Mouse (Mus musculus) CD4-positive, CD25-positive, alpha-beta regulatory T cell, adult 4 months (primary cell): ENCODE data around the gene Fgd2. TPM values are rescaled to one million over a fixed set of nuclear protein-coding genes. Genes with fewer than 3 reads are reported as not detected.
A peak's percentile ranks its signal among the peaks of the same experiment; 100 is the strongest.
"Not testable (repeated sequence)": the region's sequence is repeated elsewhere in the genome, so short reads cannot be mapped to it uniquely, and the experiment has no call there.

Experiments used
- ATAC-seq: one replicate; pipeline ENCODE4 v1.8.0; 2017
- polyA plus RNA-seq, 2 experiments: library from polyadenylated mRNA; unstranded; fragments of 100-300 nt; shearing (Covaris generic); gene quantifications; one replicate each; pipeline ENCODE4 v1.2.1; 2017

The Fgd2 gene
- polyA plus RNA-seq, 2 experiments from 2014 or later: 0.65 to 9.4 TPM

DNA sequence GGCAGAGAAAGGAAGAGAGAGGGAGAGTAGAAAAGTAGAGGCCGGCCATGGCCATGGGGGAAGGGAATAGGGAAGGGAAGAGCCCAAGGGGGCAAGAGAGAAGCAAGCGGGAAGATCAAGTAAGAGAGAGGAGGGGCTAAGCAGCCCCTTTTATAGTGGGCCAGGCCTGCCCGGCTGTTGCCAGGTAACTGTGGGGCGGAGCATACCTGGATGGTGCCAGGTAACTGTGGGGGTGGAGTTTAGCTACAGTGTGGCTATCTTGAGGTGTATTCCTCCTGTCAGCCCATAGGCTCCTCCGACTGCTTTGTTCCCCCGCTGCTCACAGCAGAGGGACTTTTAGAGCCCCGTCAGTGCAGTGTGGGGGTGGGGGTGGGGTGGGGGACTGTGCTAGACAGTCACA lies 8.0 kb downstream of the Fgd2 start:
- ATAC-seq: no peak

DNA sequence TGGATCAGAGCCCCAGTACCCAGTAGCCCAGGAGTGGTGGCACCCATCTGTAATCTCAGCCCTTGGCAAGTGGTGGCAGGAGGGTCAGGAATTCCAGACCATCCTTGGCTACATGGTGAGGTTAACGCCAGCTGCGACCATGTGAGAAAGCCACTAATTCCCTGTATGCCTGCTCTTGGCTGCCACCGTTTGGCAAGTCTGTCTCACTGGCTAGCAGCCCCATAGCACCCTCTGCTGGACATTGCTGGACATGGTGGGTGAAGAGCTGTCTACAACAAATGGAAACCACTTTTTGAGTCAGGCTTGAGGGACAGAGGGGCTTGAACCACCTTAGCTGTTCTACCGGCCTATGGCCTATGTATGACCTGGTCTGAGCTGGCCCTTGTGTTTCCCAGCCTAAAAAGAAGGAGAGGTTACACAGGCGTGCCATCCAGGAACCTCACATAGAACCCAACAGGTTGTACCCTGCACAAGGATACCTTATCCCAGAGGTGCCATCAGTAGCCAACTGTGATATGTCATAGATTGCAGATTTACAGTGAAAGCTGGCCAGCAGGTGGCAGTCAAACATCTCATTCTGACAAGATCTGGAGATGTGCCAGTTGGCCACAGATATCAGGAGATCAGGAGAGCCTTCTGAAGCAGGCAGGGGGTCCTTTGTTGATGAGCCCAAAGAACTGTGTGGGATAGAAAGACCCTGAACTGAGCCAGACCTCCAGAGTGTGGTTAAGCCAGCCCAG lies 10.4 kb downstream of the Fgd2 start:
- peak; percentile 84 for ATAC-seq

DNA sequence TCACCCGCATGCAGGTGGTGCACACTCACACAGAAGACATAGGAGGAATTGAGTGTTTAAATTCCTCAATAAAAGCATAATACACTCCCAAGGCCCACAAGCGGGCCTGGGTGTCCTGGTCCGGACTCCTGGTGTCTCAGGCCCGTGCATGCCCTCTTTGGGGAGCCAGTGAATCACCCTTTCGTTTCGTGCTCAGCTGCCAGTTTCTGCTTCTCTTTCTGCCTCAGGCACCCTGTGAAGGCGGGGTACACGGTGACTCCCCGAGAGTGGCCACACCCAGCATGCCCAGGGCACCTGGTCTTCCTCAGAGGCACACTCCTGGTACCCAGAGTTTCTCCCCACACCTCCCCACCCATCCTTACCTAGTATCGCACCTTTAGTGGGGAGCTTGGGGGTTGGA lies 15.2 kb downstream of the Fgd2 start:
- ATAC-seq: no peak

DNA sequence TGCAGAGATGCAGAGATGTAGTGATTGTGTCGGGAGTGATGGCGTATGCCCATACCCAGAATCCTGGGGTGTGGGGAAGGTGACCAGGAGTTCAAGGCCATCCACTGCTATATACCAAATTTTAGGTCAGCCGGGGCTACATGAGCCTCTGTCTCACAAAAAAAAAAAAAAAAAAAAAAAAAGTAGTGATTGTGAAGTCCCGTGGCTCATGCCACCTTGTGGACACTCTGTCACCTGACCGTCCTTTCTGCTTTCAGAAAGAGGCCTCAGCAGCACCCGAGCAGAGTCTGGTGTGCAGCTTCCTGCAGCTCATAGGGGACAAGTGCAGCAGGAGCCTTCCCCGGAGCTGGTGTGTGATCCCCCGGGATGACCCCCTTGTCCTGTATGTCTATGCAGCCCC lies 17.3 kb downstream of the Fgd2 start:
- ATAC-seq: no peak

DNA sequence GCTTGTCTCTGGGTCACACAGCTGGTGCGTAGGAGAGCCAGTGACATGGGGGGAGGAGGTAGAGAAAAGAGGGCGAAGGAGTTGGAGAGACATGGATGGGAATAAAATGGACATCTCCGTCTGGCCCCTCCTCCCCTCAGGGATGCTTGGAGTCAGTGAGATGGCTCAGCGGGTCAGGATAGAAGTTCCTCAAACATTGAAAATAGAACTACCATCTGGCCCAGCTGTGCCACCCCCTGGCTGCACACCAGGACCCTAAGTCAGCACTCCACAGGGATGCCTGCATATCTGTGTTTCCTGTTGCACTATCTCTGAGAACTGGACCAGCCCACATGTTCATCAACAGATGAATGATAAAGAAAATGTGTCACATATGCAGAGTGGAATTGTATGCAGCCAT lies 19.5 kb downstream of the Fgd2 start:
- ATAC-seq: no peak

DNA sequence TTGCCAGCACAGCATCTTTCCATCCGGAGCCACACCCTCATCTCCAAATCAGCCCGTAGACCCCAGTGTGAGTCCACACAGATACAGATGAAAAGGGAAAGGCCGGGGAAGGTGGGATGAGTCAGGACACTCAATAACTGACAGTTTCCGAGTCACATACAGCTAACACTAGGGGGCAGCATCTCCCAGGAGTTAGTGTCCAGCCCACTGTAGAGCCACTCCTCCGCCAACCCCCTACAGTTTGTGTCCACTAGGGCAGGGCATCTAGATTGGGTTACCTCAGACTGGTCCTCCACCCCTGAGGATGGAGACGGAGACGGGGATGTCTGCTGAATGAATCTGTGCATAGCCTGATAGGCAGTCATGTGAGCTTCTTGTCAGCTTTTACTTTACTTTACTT lies 20.8 kb downstream of the Fgd2 start:
- ATAC-seq: peak; percentile 85

DNA sequence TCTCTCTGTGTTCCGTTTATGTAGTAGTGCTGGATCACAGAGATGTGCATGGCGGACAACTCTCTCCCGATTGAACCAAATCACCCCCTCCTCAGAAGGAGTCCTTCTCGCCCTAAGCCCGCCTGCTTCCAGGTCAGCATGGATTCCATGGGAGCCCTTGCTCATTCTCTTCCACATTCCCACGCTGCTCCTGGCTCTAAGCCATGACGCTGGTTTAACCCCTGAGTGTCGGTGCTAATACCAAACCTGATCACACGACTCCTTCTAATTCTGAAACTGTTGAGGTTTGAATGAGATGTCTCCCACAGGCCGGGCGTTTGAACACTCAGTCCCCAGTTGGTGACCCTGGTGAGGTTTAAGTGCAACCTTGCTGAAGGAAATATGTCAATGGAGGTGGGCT lies 21.7 kb downstream of the Fgd2 start:
- no peak for ATAC-seq

DNA sequence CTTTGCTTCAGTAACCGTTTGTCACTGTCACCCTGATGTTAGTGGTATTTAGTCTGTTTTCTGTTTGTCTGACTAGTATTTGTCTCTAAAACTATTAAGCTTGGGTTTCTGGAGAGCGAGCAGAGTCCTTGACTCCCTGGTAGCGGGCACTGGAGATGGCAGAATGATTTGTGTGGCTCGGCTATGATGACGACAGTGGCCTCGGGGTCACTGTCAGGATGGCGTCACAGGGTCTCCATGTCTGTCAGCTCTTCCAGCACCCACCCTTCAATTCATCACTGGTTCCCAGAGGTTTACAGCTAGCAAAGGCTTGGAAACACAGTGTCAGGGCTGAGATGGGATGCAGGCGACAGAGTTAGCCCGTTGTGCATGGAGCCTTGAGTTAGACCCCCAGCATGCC lies 23.2 kb downstream of the Fgd2 start:
- no peak for ATAC-seq

DNA sequence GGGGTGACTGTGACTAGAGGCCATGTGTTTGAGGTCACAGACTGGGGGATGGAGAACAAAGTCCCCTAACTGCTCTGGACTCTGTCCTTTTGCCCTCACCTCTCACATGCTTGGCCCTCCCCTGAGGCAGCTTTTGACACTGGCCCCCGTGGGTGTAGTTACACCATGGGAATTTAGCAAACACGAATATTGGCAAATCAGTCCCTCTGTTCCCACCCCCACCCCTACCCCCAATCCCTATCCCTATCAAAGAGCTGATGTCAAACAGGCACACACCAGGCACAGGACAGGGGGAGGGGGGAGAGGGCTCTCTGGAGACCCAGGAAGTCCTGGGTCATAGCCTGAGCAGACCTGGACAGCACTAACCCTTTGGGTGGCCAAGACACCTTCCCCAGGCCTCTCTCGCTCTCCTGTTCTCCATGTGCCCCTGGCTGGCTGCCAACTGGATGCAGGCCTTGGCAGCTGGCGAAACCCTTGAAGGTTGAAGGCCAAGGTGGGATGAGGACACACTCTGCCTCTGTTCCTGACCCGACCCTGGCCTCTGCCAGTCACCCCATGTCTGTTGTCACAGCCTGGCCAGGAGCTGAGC lies 24.2 kb downstream of the Fgd2 start:
- ATAC-seq: no peak

DNA sequence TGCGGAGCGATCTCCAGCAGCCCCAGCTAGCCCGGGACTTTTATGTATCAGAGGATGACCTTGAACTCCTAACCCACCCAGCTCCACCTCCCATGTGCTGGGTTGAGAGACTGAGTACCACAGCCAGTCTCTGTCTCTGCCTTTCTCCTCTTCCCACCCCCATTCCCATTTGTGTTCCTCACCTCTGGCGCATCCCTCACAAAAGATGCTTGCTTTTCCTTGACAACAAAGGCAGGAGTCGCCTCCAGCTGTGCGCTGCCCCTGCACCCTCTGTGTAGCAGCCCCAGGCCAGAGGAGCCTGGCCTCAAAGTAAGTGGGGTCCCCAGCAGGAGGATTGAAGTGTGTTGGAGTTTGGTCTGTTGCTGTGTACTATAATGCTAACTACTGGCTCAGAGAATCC lies 25.0 kb downstream of the Fgd2 start:
- no peak for ATAC-seq

DNA sequence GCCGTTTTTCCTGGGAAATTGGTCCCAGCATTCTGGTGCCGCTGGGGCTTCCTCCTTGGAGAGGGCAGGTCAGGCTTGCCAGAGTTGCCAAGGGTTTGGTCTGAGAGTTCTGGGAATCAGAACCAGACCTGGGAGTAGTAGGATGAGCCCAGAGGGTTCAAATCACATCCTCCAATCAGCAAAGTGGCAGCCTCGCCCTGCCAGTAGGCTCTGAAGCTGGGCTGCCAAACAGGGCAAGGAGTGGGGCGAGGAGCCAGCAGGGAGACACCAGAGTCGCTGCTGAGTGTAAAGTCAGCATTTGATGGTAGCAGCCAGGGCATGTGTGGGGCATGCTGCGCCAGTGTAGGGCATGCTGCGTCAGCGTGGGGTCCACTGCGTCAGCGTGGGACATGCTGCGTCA lies 28.3 kb downstream of the Fgd2 start:
- ATAC-seq: no peak

DNA sequence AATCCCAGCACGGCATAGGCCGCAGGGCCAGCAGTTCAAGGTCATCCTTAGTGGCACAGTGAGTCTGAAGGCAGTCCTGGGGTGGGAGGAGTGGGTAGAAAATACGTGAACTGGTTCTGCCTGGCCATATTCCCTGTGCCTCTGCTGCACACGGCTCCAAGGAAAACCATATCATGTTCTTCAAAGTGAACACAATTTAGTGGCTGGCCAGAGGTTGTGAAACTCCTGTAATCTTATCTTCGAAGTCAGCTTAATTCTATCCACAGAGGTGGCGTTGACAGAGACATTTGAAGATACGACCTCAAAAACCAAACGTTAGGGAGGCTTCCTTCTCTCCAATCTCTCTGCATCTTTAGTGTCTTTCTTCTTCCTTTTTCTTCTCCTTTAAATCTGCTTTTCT lies 30.6 kb downstream of the Fgd2 start:
- ATAC-seq: no peak

DNA sequence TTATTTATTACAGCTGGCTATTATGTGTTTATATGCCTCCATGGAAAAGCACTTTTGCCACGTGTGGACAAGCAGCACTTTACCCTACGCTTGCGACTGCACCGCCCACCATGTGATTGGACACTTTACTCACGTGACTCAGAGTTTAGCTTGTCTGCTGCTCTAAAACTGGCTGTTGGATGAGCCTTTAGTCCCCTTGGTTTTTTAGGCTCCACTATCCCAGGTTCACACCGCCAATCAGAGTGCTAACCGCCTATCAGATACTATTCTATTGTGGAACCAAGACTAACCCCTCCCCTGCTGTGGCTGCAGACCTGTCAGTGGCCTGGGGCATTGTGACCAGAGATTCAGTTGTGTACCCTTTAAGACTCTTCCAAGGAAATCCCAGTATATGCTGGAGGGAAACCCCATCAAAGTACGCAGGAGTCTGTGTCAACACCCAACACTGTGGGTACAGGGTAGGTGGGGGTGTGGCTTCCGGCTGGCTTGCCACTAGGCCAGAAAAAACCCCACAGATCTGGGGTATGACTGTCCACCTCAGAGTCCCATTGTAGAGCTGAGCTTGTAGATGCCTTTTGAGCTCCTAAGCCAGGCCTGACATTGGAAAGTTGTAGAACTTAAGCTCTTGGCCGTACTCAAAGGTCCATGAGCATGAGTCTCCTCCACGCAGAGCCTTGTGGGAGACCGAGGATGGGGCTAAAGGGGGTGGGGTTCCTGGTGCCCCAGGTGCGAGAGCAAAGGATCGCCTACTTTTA lies 32.8 kb downstream of the Fgd2 start:
- peak; percentile 63 for ATAC-seq

DNA sequence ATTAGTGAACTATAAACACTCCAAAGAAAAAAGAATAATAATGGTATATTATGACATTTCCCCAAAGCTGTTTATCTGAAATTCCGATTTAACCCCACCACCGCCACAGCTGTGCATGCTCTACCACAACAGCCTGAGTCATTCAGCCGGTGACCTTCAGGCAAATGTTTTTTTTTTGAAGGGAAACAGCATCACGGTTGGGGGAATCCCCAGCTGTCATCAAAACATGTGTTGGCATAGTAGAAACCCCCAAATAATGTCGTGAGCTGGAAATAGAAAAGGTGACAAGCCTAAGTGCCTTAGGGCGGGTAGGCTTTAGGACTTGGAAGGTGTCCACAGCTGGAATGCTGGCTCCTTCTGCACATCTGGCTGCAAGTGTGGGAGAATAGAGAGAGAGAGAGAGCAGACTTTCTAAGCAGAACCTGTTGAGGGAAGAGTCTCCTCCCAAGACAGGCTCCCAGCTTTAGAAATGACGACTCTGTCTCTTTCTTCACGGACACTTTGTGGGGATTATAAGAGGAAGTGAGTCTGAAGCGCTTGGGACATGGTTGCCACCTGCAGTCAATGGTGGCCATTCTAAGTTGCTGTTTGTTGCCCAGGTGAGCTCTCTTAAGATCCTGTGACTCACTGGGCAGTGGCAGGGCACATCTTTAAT lies 33.5 kb downstream of the Fgd2 start:
- ATAC-seq: peak; percentile 70

DNA sequence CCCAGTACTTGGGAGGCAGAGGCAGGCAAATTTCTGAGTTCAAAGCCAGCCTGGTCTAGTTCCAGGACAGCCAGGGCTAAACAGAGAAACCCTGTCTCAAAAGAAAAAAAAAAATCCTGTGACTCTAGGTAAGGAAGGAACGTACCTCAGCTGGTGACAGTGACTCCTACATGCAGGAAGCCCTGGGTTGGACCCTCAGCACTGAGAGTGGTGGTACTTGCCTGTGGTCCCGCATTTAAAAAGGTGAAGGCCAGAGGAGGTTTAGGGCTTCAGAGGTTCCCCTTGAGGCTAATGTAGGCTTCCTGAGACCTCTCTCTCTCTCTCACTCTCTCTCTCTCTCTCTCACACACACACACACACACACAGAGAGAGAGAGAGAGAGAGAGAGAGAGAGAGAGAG lies 34.0 kb downstream of the Fgd2 start:
- not testable (repeated sequence) for ATAC-seq

DNA sequence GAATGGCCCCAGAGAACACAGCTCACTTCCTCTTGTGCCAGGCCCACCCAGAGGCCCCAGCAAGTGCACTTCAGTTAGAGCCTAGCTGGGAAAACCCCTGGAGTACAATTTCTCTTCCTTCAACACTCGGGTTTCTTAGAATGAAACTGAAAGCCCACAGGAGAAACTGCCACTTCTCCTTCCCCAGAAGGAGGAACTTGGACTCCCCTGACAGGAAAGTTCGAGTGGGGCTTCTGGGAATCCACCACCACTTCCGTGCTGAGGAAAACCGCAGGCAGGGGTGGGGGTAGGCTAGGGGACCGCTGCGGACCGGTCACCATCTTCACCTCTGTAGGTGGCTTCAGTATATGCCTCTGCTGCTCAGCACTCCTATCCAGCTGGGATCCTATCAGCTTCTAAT lies 34.7 kb downstream of the Fgd2 start:
- ATAC-seq: peak; percentile 53

DNA sequence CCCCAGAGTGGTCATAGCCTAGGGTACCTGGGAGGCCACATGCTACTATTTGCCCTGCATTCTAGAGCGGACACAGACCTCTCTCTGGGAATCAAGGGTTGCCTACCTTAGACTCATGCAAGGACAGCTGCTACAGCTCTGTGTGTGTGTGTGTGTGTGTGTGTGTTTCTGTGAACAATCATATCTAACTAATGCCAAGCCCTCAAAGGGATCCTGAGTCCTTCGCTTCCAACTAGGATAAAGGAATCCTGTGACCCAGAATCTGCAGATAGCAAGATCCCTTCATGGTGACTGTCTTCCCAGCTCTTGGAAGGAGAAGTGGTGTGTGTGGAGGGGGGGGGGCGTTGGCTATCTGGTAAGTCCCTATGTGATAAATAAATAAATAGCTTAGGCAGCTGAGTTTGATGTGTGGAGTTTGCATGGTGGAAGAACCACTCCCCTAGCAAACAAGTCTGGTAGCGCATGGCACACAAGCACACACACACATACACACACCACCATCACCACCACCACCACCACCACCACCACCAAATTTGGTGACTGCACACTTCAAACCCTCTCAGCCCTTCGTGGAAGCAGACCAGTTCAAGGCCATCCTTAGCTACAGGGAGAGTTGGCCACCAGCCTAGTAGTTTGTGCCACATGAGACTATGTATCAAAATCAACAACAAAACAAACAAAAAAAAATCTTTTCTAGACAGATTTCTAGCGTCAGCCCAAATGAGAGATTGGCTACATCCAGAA lies 35.5 kb downstream of the Fgd2 start:
- no peak for ATAC-seq

DNA sequence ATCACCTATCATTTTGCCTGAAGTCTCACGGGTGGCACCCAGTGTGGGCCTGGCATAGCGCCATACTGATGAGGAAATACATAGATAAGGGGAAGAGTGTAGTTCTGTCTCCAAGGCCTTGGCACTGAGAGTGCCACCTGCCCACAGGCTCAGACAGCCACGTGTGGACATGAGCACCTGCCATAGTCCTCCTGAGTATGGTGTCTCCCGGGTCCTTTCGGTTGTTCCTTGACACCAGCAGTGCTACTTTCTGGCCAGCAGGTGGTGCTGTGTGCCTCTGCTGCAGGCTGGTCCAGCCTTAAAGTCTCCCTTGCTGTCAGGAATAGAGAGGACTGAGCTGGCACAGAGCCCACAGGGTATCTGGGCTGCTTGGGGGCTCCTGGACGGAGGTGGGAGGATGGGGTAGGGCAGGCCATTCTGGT lies 36.1 kb downstream of the Fgd2 start:
- peak; percentile 13 for ATAC-seq

DNA sequence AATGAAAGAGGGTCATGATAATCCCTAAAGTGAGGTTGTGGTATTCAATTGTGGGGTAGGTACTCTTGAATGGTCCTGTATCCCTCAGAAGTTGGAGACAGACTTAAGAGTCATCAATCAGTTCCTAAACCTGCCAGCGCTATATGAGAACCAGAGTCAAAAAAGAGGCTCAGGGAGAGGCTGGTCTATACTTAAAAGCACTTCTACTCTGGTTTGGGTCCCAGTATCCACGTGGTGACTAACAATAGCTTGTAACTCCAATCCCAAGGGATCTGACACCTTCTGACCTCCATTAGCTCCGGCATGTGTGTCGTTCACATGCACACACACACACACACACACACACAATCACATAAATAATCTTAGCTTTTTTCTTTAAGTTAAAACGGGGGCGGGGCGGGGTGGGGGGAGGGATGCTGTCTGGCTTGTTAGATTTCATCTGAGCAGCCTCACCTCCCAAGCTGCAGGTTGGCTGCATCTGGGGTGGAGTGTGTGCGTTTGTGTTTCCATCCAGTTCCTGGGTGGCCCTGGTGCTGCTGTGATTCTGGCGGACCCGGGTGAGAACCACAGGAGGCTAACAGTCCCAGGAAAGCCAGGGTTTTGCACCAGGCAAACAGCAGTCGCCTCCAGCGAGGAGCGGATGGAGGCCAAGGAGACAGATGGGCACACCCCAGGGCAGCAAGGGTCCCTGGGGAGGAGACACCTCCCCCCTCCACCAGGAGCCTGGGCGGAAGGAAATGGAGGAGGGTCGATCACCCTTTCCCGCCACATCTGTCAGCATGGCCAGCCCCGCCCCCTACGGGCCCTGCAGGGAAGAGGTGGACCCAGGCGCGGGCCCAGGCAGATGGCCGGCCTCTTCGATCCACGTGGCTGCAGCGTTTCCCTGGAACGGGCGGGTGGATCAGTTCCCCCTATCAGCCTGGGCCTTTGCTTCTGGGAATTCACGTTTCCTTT lies 37.0 kb downstream of the Fgd2 start:
- no peak for ATAC-seq

DNA sequence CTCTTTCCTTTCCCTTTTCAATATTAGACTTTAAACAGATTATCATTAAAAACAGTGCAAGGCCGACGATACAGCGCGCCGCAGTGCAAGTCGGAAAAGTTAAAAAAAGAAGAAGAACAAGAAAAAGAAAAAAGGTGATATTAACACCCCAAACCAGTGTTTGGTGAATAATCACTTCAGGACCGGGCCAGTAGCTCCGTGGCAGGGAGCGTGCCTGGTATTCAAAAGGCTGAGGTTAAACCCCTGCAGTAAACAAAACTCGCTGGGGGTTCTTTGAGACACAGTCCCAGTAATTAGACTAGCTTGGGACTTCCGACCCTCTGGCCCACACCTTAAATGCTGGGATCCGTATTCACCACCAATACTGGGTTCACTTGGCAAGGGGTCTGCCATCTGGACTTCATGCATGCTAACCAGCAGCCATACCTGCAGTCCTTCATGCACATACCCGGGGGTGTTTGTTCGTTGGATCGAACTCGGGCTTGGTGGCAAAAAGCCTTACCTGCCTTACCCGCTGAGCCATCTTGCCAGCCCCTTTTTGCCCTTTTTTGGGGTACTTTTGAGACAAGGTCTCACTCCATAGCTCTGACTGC lies 37.8 kb downstream of the Fgd2 start:
- ATAC-seq: no peak
